Mouse (Mus musculus) liver, embryonic 12.5 days (tissue): ENCODE results near the gene Ube2o. TPM values are rescaled to one million over a fixed set of nuclear protein-coding genes. Genes with fewer than 3 reads are reported as not detected.
"Not testable (repeated sequence)": the region's sequence is repeated elsewhere in the genome, so short reads cannot be mapped to it uniquely, and the experiment has no call there.

Experiments
- ATAC-seq: fragments of 200-750 bp; cut with Nextera tagmentation; 2 replicates; pipeline ENCODE4 v1.8.0; 2017; ENCODE audit warnings: moderate number of reproducible peaks, mild to moderate bottlenecking, moderate library complexity
- H3K27ac ChIP-seq: fragments of 300-500 bp; sonication (generic); 2 replicates; pipeline ENCODE4 v1.5.1; 2016; ENCODE audit warnings: mild to moderate bottlenecking
- H3K27me3 ChIP-seq: fragments of 300-500 bp; sonication (generic); replicated peaks from 2 replicates; pipeline ENCODE4 v1.6.1; 2016; ENCODE audit warnings: mild to moderate bottlenecking, moderate library complexity
- H3K36me3 ChIP-seq: fragments of 300-500 bp; sonication (generic); 2 replicates; pipeline ENCODE4 v1.6.1; 2016; ENCODE audit warnings: mild to moderate bottlenecking, moderate library complexity
- H3K4me1 ChIP-seq: fragments of 300-500 bp; sonication (generic); 2 replicates; pipeline ENCODE4 v1.6.1; 2016
- H3K4me2 ChIP-seq: fragments of 300-500 bp; sonication (generic); 2 replicates; pipeline ENCODE4 v1.6.1; 2016; ENCODE audit warnings: mild to moderate bottlenecking, moderate library complexity
- H3K4me3 ChIP-seq: fragments of 300-500 bp; sonication (generic); 2 replicates; pipeline ENCODE4 v1.5.1; 2016; ENCODE audit warnings: mild to moderate bottlenecking, moderate library complexity
- H3K9ac ChIP-seq: fragments of 300-500 bp; sonication (generic); 2 replicates; pipeline ENCODE4 v1.6.1; 2016; ENCODE audit warnings: mild to moderate bottlenecking, moderate library complexity
- H3K9me3 ChIP-seq: fragments of 300-500 bp; sonication (generic); replicated peaks from 2 replicates; pipeline ENCODE4 v1.6.1; 2016; ENCODE audit warnings: mild to moderate bottlenecking, moderate library complexity
- WGBS: fragments of 180-500 bp; shearing (Covaris S2); methylation state at CpG from one replicate; pipeline ENCODE4 v1.1.7; 2016; ENCODE audit not compliant: insufficient replicate concordance; 5-methylcytosine and 5-hydroxymethylcytosine counted together
- polyA plus RNA-seq: library from polyadenylated mRNA; unstranded; fragments of >200 nt; fragmentation: Nextera tagmentation; extraction: Ambion mirVana; gene quantifications from 2 replicates; pipeline ENCODE4 v1.2.1, GENCODE M21; 2016

Gene Ube2o
- polyA plus RNA-seq, 1 experiment from 2014 or later: 40.2 TPM

DNA sequence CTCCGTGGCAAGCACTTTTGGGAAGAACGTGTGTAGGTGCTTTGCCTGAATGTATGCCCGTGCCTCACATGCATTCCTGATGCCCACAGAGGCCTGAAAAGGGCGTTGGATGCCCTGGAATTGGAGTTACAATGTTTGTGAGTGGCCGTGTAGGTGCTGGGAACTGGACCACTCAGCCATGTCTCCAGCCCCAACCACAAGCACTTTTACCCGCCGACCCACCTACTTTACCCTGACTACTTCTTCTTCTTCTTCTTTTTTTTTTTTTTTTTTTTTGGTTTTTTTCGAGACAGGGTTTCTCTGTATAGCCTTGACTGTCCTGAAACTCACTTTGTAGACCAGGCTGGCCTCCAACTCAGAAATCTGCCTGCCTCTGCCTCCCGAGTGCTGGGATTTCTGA lies 29.9 kb upstream of the Ube2o start:
- peaks cover 72% of the 10 kb centered on the region for H3K4me1 ChIP-seq
- 67% methylated on average over 9 of the region's 9 CpGs for WGBS
- H3K4me2 ChIP-seq: not testable (repeated sequence)

DNA sequence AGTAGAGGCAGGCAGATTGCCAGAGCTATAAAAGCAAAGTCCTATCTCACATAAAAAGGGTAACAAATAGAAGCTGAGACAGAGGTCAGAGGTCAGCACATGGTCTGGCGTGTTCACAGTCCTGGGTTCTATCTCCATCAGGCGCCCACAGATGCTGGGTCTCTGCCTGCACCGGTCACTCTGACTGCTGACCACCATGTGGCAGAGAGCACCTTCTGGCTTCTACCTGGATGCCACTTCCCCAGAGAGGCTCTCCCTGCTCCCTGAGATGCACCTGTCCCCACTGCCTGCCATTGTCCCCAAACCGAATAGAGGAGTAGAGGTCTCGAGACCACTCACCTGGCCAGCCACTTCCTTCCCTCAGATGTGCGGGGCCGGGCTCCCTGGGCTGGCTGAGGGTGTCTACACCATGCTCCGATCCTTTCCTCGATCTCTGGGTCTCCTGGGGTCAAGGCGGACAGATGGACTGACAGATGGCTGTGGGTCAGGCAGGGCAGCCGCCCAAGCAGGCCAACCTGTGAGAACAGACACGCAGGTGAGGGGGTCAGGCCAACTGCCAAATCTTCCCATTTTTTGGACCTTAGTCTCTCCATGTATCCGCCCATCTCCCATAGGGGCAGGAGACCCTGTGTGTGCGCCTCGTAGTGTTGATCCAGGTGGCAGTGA lies 28.9 kb upstream of the Ube2o start:
- Histone ChIP-seq H3K36me3 (peaks cover 53% of the 10 kb centered on the region), H3K9ac (no peak overlapping the region), H3K4me1 (peaks cover 61% of the 10 kb centered on the region), H3K4me2 (no peak overlapping the region), H3K27ac (no peak overlapping the region), H3K4me3 (no peak overlapping the region), H3K27me3 (no peaks in the 10 kb centered on the region), H3K9me3 (no peaks in the 10 kb centered on the region)
- no peak for ATAC-seq
- WGBS: 85% methylated on average over 15 of the region's 15 CpGs

More for the DNA sequence above, 29.9 kb upstream of the Ube2o start:
- H3K9me3 ChIP-seq, H3K4me3 ChIP-seq, ATAC-seq, H3K9ac ChIP-seq, H3K27ac ChIP-seq, H3K27me3 ChIP-seq: not testable (repeated sequence)
- H3K36me3 ChIP-seq: peaks cover 43% of the 10 kb centered on the region

- H3K4me2 ChIP-seq: no peak overlapping the region
- no peaks in the 10 kb centered on the region for H3K9me3 ChIP-seq
- ATAC-seq: no peak
- H3K36me3 ChIP-seq: peaks cover 77% of the 10 kb centered on the region
- no peak overlapping the region for H3K9ac ChIP-seq
- no peak overlapping the region for H3K27ac ChIP-seq
- no peak overlapping the region for H3K4me3 ChIP-seq
- WGBS: 77% methylated on average over 3 of the region's 3 CpGs
- H3K27me3 ChIP-seq: no peaks in the 10 kb centered on the region
- peaks cover 37% of the 10 kb centered on the region for H3K4me1 ChIP-seq
These were observed 26.5 kb upstream of the Ube2o start for GRCm38 (mm10) chr11:116607717-116608116.

DNA sequence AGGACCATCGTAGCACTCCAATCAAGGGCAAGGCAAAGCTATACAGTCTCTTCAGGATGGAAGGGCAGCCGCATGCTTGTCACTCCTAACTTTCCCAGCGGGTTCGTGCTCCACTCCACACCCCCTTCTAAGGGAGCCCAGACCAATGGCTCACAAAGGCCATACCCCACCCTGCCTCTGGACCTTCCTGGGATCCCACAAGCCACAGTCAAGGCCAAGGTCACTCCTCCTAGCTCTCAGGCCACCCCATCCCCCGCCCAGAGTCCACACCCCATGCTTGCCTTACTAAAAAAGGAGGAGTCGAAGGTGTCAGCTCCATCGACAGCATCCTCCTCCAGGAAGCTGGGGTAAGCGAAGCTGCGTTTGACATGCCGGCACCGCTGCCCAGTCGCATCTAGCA lies 22.9 kb upstream of the Ube2o start:
- no peak overlapping the region for H3K9ac ChIP-seq
- H3K4me2 ChIP-seq: no peak overlapping the region
- H3K4me3 ChIP-seq: no peak overlapping the region
- no peaks in the 10 kb centered on the region for H3K9me3 ChIP-seq
- H3K27me3 ChIP-seq: no peaks in the 10 kb centered on the region
- WGBS: 85% methylated on average over 12 of the region's 12 CpGs
- peaks cover 10% of the 10 kb centered on the region for H3K4me1 ChIP-seq
- ATAC-seq: no peak
- peaks cover 99% of the 10 kb centered on the region for H3K36me3 ChIP-seq
- H3K27ac ChIP-seq: no peak overlapping the region

DNA sequence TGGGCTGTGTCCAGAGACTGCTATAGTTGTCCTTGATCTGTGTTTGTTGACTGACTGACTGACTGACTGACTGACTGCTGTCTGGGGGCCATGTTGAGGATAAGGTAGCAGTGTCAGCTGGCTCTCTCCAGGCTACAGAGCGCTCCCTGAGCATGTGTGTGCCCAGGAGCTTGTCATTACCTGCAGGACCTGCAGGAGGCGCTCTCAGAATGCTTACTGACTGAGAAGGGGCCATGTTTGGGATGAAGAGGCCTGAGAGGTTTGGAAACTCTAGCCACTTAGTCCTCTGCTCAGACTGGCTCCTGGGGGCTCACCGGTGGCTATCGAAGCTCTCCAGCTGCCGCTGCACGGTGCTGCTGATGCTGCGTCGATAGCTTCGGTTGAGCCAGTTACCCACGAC lies 22.1 kb upstream of the Ube2o start:
- Histone ChIP-seq H3K27me3 (no peaks in the 10 kb centered on the region), H3K4me1 (peaks cover 6% of the 10 kb centered on the region; the same call in 1 of the 2 replicates), H3K4me3 (no peak overlapping the region), H3K27ac (no peak overlapping the region), H3K9ac (no peak overlapping the region), H3K9me3 (no peaks in the 10 kb centered on the region), H3K4me2 (no peak overlapping the region), H3K36me3 (peaks cover 99% of the 10 kb centered on the region)
- peak; percentile 17; the same call in 1 of the 2 replicates for ATAC-seq
- WGBS: 85% methylated on average over 10 of the region's 10 CpGs

GRCm38 (mm10) chr11:116602043-116602442 lies 20.8 kb upstream of the Ube2o start:
- Histone ChIP-seq H3K9ac (no peak overlapping the region), H3K4me3 (no peak overlapping the region), H3K36me3 (peaks cover 97% of the 10 kb centered on the region), H3K27me3 (0 out of 2 replicates have a peak, but pooled peaks cover 5% of the 10 kb centered on the region), H3K9me3 (no peaks in the 10 kb centered on the region), H3K27ac (no peak overlapping the region), H3K4me1 (peaks cover 2% of the 10 kb centered on the region; the same call in 1 of the 2 replicates), H3K4me2 (no peak overlapping the region)
- ATAC-seq: no peak
- WGBS: 86% methylated on average over 8 of the region's 8 CpGs

- WGBS: 92% methylated on average over 8 of the region's 8 CpGs
- Histone ChIP-seq H3K4me1 (no peaks in the 10 kb centered on the region), H3K9ac (no peak overlapping the region), H3K4me3 (no peak overlapping the region), H3K36me3 (peaks cover 95% of the 10 kb centered on the region), H3K9me3 (no peaks in the 10 kb centered on the region), H3K4me2 (no peak overlapping the region), H3K27me3 (0 out of 2 replicates have a peak, but pooled peaks cover 12% of the 10 kb centered on the region), H3K27ac (no peak overlapping the region)
- ATAC-seq: no peak
These were observed 19.9 kb upstream of the Ube2o start for GRCm38 (mm10) chr11:116601166-116601565.

DNA sequence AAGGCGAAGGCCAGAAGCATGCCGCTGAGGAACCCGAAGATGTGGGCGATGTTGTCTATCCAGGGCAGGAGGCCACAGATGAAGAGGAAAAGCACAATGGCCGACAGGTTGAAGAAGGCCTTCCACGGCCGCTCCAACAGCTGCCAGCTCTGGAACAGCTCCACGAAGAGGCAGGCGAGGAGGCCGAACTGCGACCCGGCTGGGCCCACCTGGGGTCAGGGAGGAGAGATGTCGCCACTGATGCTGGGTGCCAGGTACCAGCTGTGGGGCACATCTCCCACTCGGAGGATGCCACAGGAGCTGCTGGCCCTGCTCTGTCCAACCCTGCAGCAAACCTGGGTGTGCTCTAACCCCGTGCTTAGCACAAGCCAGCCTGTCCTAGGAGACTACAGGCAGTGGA lies 18.0 kb upstream of the Ube2o start:
- H3K4me2 ChIP-seq: no peak overlapping the region
- peaks cover 76% of the 10 kb centered on the region for H3K36me3 ChIP-seq
- no peak for ATAC-seq
- 87% methylated on average over 15 of the region's 15 CpGs for WGBS
- no peak overlapping the region for H3K27ac ChIP-seq
- no peak overlapping the region for H3K9ac ChIP-seq
- H3K9me3 ChIP-seq: no peaks in the 10 kb centered on the region
- 0 out of 2 replicates have a peak, but pooled peaks cover 16% of the 10 kb centered on the region for H3K27me3 ChIP-seq
- no peaks in the 10 kb centered on the region for H3K4me1 ChIP-seq
- H3K4me3 ChIP-seq: no peak overlapping the region

DNA sequence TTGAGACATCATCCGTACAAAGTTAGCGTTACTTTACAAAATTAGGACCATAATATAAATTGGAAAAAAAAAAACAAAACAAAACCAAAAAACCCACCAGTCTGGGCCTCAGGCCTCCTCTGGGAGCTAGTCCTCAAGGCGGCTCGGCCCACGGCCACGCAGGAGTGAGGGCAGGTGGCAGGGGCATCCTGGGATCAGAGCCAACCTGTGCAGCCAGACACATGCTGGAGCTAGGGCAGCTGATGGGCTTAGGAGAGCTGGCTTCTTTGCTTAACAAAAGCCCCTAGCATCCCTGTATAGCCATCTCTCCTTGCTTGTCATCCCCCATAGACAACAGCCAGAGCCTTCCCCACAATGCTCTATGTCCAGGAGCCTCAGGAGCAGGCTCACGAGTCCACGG lies 16.9 kb upstream of the Ube2o start:
- H3K36me3 ChIP-seq: peaks cover 65% of the 10 kb centered on the region
- no peak for ATAC-seq
- no peaks in the 10 kb centered on the region for H3K9me3 ChIP-seq
- WGBS: 87% methylated on average over 8 of the region's 8 CpGs
- no peak overlapping the region for H3K9ac ChIP-seq
- no peak overlapping the region for H3K27ac ChIP-seq
- H3K27me3 ChIP-seq: 0 out of 2 replicates have a peak, but pooled peaks cover 19% of the 10 kb centered on the region
- H3K4me1 ChIP-seq: no peaks in the 10 kb centered on the region
- no peak overlapping the region for H3K4me2 ChIP-seq
- no peak overlapping the region for H3K4me3 ChIP-seq

DNA sequence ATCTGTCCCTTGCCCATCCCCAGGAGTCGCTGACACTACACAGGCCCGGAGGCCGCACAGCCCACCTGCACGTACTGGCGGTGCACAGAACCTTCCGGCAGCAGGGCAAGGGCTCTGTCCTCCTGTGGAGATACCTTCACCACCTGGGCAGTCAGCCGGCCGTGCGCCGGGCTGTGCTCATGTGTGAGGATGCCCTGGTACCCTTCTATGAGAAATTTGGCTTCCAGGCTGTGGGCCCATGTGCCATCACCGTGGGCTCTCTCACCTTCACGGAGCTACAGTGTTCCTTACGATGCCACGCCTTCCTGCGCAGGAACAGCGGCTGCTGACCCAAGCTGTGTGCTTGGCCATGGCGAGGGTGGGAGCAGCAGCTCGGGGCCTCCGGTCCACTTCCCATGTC lies 15.5 kb upstream of the Ube2o start:
- Histone ChIP-seq H3K27ac (no peak overlapping the region), H3K36me3 (peaks cover 51% of the 10 kb centered on the region), H3K9me3 (no peaks in the 10 kb centered on the region), H3K9ac (no peak overlapping the region), H3K4me3 (no peak overlapping the region), H3K4me2 (no peak overlapping the region), H3K27me3 (0 out of 2 replicates have a peak, but pooled peaks cover 19% of the 10 kb centered on the region), H3K4me1 (peaks cover 4% of the 10 kb centered on the region; the same call in 1 of the 2 replicates)
- no peak for ATAC-seq
- 85% methylated on average over 19 of the region's 19 CpGs for WGBS

GRCm38 (mm10) chr11:116593345-116593744 lies 12.1 kb upstream of the Ube2o start:
- no peak overlapping the region for H3K4me2 ChIP-seq
- H3K9me3 ChIP-seq: no peaks in the 10 kb centered on the region
- H3K27me3 ChIP-seq: peaks cover 35% of the 10 kb centered on the region
- H3K27ac ChIP-seq: no peak overlapping the region
- H3K4me3 ChIP-seq: no peak overlapping the region
- 62% methylated on average over 4 of the region's 4 CpGs for WGBS
- H3K36me3 ChIP-seq: peaks cover 18% of the 10 kb centered on the region
- H3K9ac ChIP-seq: no peak overlapping the region
- no peak for ATAC-seq
- H3K4me1 ChIP-seq: peaks cover 32% of the 10 kb centered on the region

DNA sequence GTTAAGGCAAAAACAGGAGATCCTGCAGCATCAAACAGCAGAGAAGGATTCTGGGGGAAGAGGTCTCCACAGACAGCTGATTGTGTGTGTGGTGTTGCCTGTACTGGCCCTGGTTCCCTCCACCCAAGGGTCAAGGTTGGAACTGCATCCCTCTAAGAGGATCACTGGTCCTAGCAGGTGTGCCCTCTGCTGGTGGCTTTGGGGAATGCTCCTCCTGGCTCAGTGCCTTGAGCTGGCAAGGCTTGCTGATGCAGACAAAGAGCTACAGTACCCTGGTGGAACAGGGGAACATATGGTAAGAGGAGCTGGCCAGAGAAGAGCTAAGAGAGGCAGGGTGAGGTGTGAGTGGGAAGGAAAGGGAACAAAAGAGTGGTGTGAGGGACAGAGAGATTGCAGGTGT lies 11.2 kb upstream of the Ube2o start:
- Histone ChIP-seq H3K4me2 (no peak overlapping the region), H3K9ac (no peak overlapping the region), H3K4me3 (no peak overlapping the region), H3K27me3 (peaks cover 43% of the 10 kb centered on the region), H3K36me3 (peaks cover 10% of the 10 kb centered on the region), H3K4me1 (peaks cover 35% of the 10 kb centered on the region), H3K9me3 (no peaks in the 10 kb centered on the region), H3K27ac (no peak overlapping the region)
- peak; percentile 74 for ATAC-seq

- 62% methylated on average over 4 of the region's 4 CpGs for WGBS
- Histone ChIP-seq H3K36me3 (peaks cover 2% of the 10 kb centered on the region; the same call in 1 of the 2 replicates), H3K9ac (no peak overlapping the region), H3K4me3 (no peak overlapping the region), H3K9me3 (no peaks in the 10 kb centered on the region), H3K27me3 (peaks cover 40% of the 10 kb centered on the region), H3K4me1 (peaks cover 39% of the 10 kb centered on the region), H3K4me2 (no peak overlapping the region), H3K27ac (no peak overlapping the region)
- no peak for ATAC-seq
These were observed 10.4 kb upstream of the Ube2o start for GRCm38 (mm10) chr11:116591621-116592020.
